Mouse (Mus musculus) heart, embryonic 12.5 days (tissue): ENCODE results near the gene Scd1. TPM values are rescaled to one million over a fixed set of nuclear protein-coding genes. Genes with fewer than 3 reads are reported as not detected.

ENCODE experiments used
- ATAC-seq: fragments of 200-750 bp; cut with Nextera tagmentation; 2 replicates; pipeline ENCODE4 v1.8.0; 2017; ENCODE audit warnings: moderate TSS enrichment, moderate library complexity; ENCODE audit not compliant: insufficient number of reproducible peaks, low FRiP score
- H3K27ac ChIP-seq: fragments of 300-500 bp; sonication (generic); 2 replicates; pipeline ENCODE4 v1.5.1; 2016; ENCODE audit warnings: mild to moderate bottlenecking, moderate library complexity; ENCODE audit not compliant: poor library complexity, severe bottlenecking
- H3K27me3 ChIP-seq: fragments of 300-500 bp; sonication (generic); replicated peaks from 2 replicates; pipeline ENCODE4 v1.6.1; 2016; ENCODE audit warnings: mild to moderate bottlenecking, moderate library complexity
- H3K36me3 ChIP-seq: fragments of 300-500 bp; sonication (generic); 2 replicates; pipeline ENCODE4 v1.6.1; 2016; ENCODE audit warnings: mild to moderate bottlenecking, moderate library complexity
- H3K4me1 ChIP-seq: fragments of 300-500 bp; sonication (generic); replicated peaks from 2 replicates; pipeline ENCODE4 v1.6.1; 2016; ENCODE audit warnings: mild to moderate bottlenecking
- H3K4me2 ChIP-seq: fragments of 300-500 bp; sonication (generic); 2 replicates; pipeline ENCODE4 v1.6.1; 2016; ENCODE audit warnings: mild to moderate bottlenecking, moderate library complexity
- H3K4me3 ChIP-seq: fragments of 300-500 bp; sonication (generic); 2 replicates; pipeline ENCODE4 v1.5.1; 2016; ENCODE audit warnings: mild to moderate bottlenecking
- H3K9ac ChIP-seq: fragments of 300-500 bp; sonication (generic); 2 replicates; pipeline ENCODE4 v1.6.1; 2016; ENCODE audit warnings: mild to moderate bottlenecking, moderate library complexity
- H3K9me3 ChIP-seq: fragments of 300-500 bp; sonication (generic); replicated peaks from 2 replicates; pipeline ENCODE4 v1.6.1; 2016; ENCODE audit warnings: mild to moderate bottlenecking, moderate library complexity
- WGBS: fragments of 180-500 bp; shearing (Covaris S2); methylation state at CpG from one replicate; pipeline ENCODE4 v1.1.7; 2016; 5-methylcytosine and 5-hydroxymethylcytosine counted together
- polyA plus RNA-seq: library from polyadenylated mRNA; unstranded; fragments of >200 nt; fragmentation: Nextera tagmentation; extraction: Ambion mirVana; gene quantifications from 2 replicates; pipeline ENCODE4 v1.2.1, GENCODE M21; 2016

Scd1 gene
- polyA plus RNA-seq, 1 experiment from 2014 or later, result 1.1 TPM

- no peak overlapping the region for H3K9ac ChIP-seq
- no peaks in the 10 kb centered on the region for H3K36me3 ChIP-seq
- ATAC-seq, result no peak
- WGBS, result 89% methylated on average over 18 of the region's 18 CpGs
- H3K4me1 ChIP-seq, result no peaks in the 10 kb centered on the region
- H3K27me3 ChIP-seq, result no peaks in the 10 kb centered on the region; the same call in 1 of the 2 replicates
- H3K27ac ChIP-seq, result no peak overlapping the region
- no peak overlapping the region for H3K4me2 ChIP-seq
- H3K4me3 ChIP-seq, result no peak overlapping the region
- no peaks in the 10 kb centered on the region for H3K9me3 ChIP-seq
Observed at GRCm38 (mm10) chr19:44400076-44400475, 7.6 kb downstream of the Scd1 start.

GRCm38 (mm10) chr19:44396742-44397141 lies 10.9 kb downstream of the Scd1 start:
- Histone ChIP-seq H3K4me2 (no peak overlapping the region), H3K27me3 (no peaks in the 10 kb centered on the region), H3K27ac (no peak overlapping the region), H3K4me1 (no peaks in the 10 kb centered on the region), H3K9ac (no peak overlapping the region), H3K9me3 (no peaks in the 10 kb centered on the region), H3K36me3 (no peaks in the 10 kb centered on the region), H3K4me3 (no peak overlapping the region)
- no peak for ATAC-seq
- WGBS, result 70% methylated on average over 5 of the region's 5 CpGs

- no peak for ATAC-seq
- no peaks in the 10 kb centered on the region for H3K36me3 ChIP-seq
- H3K4me2 ChIP-seq, result no peak overlapping the region
- no peak overlapping the region for H3K4me3 ChIP-seq
- no peaks in the 10 kb centered on the region for H3K27me3 ChIP-seq
- no peaks in the 10 kb centered on the region for H3K4me1 ChIP-seq
- no peak overlapping the region for H3K27ac ChIP-seq
- H3K9ac ChIP-seq, result no peak overlapping the region
- H3K9me3 ChIP-seq, result no peaks in the 10 kb centered on the region
- whole genome bisulfite sequencing, result 55% methylated on average over 7 of the region's 7 CpGs
Observed at GRCm38 (mm10) chr19:44394972-44395371, 12.7 kb downstream of the Scd1 start.

- ATAC-seq, result no peak
Observed at GRCm38 (mm10) chr19:44393962-44394422, 13.7 kb downstream of the Scd1 start.

GRCm38 (mm10) chr19:44392339-44393009 lies 15.2 kb downstream of the Scd1 start:
- Histone ChIP-seq H3K9ac (no peak overlapping the region), H3K36me3 (no peaks in the 10 kb centered on the region), H3K27me3 (no peaks in the 10 kb centered on the region), H3K9me3 (no peaks in the 10 kb centered on the region), H3K27ac (no peak overlapping the region), H3K4me1 (peaks cover 14% of the 10 kb centered on the region), H3K4me2 (no peak overlapping the region), H3K4me3 (no peak overlapping the region)
- 81% methylated on average over 5 of the region's 5 CpGs for WGBS
- ATAC-seq, result no peak

More at GRCm38 (mm10) chr19:44393962-44394422, 13.7 kb downstream of the Scd1 start:
- no peaks in the 10 kb centered on the region for H3K36me3 ChIP-seq
- H3K9me3 ChIP-seq, result no peaks in the 10 kb centered on the region
- H3K4me3 ChIP-seq, result no peak overlapping the region
- no peaks in the 10 kb centered on the region for H3K27me3 ChIP-seq
- 58% methylated on average over 5 of the region's 5 CpGs for WGBS
- peaks cover 2% of the 10 kb centered on the region; the same call in 1 of the 2 replicates for H3K4me1 ChIP-seq
- no peak overlapping the region for H3K4me2 ChIP-seq
- H3K27ac ChIP-seq, result no peak overlapping the region
- no peak overlapping the region for H3K9ac ChIP-seq

GRCm38 (mm10) chr19:44391856-44392255 lies 15.8 kb downstream of the Scd1 start:
- no peak overlapping the region for H3K4me3 ChIP-seq
- WGBS, result 85% methylated on average over 4 of the region's 4 CpGs
- no peaks in the 10 kb centered on the region for H3K36me3 ChIP-seq
- H3K4me1 ChIP-seq, result peaks cover 17% of the 10 kb centered on the region
- no peak overlapping the region for H3K9ac ChIP-seq
- H3K27ac ChIP-seq, result no peak overlapping the region
- no peaks in the 10 kb centered on the region for H3K27me3 ChIP-seq
- H3K9me3 ChIP-seq, result no peaks in the 10 kb centered on the region
- H3K4me2 ChIP-seq, result no peak overlapping the region
- ATAC-seq, result no peak

- no peak for ATAC-seq
- Histone ChIP-seq H3K4me2 (no peak overlapping the region), H3K27me3 (no peaks in the 10 kb centered on the region), H3K36me3 (no peaks in the 10 kb centered on the region), H3K4me3 (no peak overlapping the region), H3K4me1 (peaks cover 17% of the 10 kb centered on the region), H3K27ac (no peak overlapping the region), H3K9me3 (no peaks in the 10 kb centered on the region), H3K9ac (no peak overlapping the region)
- WGBS, result 61% methylated on average over 1 of the region's 1 CpGs
Observed at GRCm38 (mm10) chr19:44389507-44389906, 18.2 kb downstream of the Scd1 start.

GRCm38 (mm10) chr19:44388475-44389428 lies 18.9 kb downstream of the Scd1 start:
- no peaks in the 10 kb centered on the region for H3K27me3 ChIP-seq
- ATAC-seq, result peak; percentile 99
- peaks cover 17% of the 10 kb centered on the region for H3K4me1 ChIP-seq
- peak overlapping the region; percentile 84 for H3K27ac ChIP-seq
- peak overlapping the region; percentile 60 for H3K4me3 ChIP-seq
- H3K4me2 ChIP-seq, result peak overlapping the region; percentile 85
- H3K36me3 ChIP-seq, result no peaks in the 10 kb centered on the region
- no peaks in the 10 kb centered on the region for H3K9me3 ChIP-seq
- 5% methylated on average over 41 of the region's 41 CpGs for WGBS
- peak overlapping the region; percentile 72 for H3K9ac ChIP-seq

GRCm38 (mm10) chr19:44387746-44388474 lies 19.8 kb downstream of the Scd1 start:
- Histone ChIP-seq H3K4me1 (peaks cover 17% of the 10 kb centered on the region), H3K4me2 (peak overlapping the region; percentile 85), H3K9me3 (no peaks in the 10 kb centered on the region), H3K27ac (peak overlapping the region; percentile 84), H3K36me3 (no peaks in the 10 kb centered on the region), H3K9ac (peak overlapping the region; percentile 72), H3K27me3 (no peaks in the 10 kb centered on the region), H3K4me3 (peak overlapping the region; percentile 60)
- 13% methylated on average over 19 of the region's 19 CpGs for WGBS
- ATAC-seq, result peak; percentile 65

- H3K36me3 ChIP-seq, result no peaks in the 10 kb centered on the region
- H3K4me1 ChIP-seq, result peaks cover 17% of the 10 kb centered on the region
- H3K4me2 ChIP-seq, result no peak overlapping the region
- H3K27me3 ChIP-seq, result no peaks in the 10 kb centered on the region
- no peak overlapping the region for H3K9ac ChIP-seq
- no peak for ATAC-seq
- H3K9me3 ChIP-seq, result no peaks in the 10 kb centered on the region
- no peak overlapping the region; the same call in 1 of the 2 replicates for H3K27ac ChIP-seq
- 89% methylated on average over 4 of the region's 4 CpGs for WGBS
- no peak overlapping the region for H3K4me3 ChIP-seq
Observed at GRCm38 (mm10) chr19:44387089-44387671, 20.5 kb downstream of the Scd1 start.
